Mouse (Mus musculus): ENCODE data around the gene Lfng.

Lfng gene

DNA sequence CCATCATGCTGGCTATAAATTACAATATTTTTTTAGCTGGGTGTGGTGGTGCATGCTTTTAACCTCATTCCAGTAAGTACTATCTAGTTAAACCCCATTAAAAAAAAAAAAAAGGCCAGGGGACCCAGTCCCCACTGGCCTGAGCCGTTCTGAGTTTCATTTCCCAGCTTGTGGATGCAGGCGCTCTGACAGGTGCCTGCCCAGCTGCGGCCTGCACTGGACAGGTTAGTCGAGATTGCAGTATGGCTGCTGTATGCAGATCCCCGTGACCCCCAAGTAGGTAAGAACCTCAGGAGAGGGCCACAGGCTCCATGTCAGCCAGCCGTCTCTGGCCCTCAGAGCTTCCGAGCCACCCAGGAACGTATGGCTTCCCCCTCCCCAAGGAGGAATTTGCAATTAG is 54.3 kb downstream of the Lfng start:
- no peak for DNase-seq (ENCODE audit: low read depth in 1 of 2, low spot score in 2 of 2)

DNA sequence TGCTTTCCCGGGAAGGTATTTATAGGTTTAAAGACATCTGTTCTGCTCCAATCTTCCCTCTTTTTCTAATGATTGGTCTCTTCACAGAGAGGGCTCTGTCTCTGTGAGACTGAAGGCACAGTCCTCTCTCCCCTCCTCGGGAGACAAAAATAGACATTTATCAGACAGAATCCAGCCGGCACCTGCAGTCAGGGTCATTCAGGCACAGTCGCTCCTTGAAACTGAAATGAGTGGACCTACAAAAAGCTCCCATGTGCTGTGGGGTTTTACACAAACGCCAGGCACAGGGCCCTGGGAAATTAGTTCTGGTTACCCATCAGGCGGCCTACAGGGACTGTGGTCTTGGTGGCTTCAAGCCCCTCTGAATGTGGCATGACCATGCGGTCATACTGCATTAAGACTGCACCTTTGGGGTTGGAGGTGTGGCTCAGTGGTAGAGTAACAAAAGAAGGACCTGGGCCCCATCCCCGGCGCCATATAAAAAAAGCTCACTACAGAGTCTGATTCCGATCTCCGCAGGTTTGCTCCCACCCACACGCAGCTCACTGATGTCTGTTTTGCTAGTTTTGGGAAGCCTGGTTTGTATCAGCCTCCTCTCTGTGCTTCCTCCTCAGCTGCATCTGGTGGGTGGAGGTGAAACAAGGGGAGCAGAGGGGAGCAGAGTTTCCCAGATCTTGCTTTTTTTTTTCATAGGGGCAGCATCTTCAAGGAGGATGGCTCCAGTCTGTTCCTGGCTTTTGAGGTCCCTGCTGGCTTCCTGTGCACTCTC is 54.9 kb downstream of the Lfng start:
- DNase-seq (ENCODE audit: low read depth in 1 of 2, low spot score in 2 of 2) = no peak

DNA sequence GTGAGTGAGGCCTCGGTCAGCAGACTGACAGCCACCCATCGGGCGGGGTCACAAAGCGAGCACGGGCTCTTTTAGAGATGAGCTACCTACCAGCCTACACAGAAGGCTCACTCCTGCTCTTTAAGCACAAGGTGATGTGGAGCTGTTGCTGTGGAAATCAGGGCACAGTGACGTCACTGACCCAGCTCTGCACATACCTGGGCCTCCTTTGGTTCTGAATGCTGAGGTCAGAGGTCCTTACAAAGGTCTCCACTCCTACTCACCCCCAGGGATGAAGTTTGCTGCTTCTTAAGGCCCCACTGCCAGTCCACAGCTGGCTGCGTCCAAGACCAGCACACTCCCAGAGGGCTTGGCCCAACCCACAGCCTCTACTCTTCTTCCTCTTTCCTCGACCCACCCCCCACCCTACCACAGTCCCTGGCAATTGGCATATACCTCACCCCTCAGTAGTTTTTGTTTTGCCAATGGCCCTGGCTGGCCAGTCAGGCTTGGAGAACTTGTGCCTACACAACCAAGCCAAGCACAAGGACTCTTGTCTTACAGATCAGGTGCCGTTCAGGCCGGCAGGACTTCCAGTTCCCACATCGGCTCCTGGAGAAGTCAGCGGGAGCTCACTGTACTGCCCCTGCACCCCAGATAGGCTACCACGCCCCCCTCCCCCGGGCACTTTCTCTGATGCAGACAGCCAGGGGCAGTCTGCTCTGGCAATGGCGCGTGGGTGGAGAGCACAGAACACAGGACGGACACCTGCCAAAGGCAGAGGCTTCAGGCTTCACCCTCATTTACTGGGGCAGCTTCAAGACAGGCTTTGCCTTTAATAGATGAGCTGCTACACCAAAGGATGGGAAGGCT is 55.8 kb downstream of the Lfng start:
- DNase-seq (ENCODE audit: low read depth in 1 of 2, low spot score in 2 of 2) = no peak

DNA sequence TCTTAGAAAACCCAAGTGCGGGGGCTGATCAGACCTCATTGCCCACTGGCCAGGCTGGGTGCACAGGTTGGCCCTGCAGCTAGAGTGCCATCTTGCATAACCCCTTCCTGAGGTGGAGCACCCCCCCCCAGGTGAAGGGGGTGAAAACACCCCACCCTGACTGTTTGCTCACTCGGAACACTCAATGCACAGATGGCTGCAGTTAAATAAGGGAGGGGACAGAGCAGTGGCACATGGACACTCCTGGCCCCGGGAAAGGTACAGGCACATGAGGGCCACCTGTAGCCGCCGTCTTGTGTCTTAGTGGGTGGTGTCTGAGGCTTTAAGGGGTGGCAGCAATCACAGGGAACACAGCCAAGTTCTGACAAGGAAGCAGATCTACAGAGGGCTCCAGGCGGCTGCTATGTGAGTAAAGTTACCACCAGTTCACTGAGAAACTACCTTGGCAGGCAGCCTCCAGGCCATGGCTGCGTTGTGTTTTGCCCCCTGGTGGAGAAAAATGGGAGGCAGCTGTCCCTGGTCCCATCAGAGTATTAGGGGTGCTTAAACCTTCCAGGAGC is 56.6 kb downstream of the Lfng start:
- DNase-seq (ENCODE audit: low read depth in 1 of 2, low spot score in 2 of 2) = peak in 1 of 2 experiments; percentile 38

Measured in monocyte, adult 2 months (primary cell).